Mouse (Mus musculus) kidney, adult 2 months (tissue): ENCODE data around the gene Bhlhe41.

ENCODE experiments used
- CTCF ChIP-seq: fragments of 200-500 bp; conservative IDR thresholded peaks from 2 replicates; pipeline ENCODE4 v1.5.1; 2011; ENCODE audit warnings: low read depth, mild to moderate bottlenecking, control low read depth, low read length, moderate library complexity, mixed read lengths; ENCODE audit not compliant: insufficient read depth, insufficient read length
- POLR2A ChIP-seq: fragments of 200-500 bp; IDR thresholded peaks from one replicate; pipeline ENCODE4 v1.6.1; 2011; ENCODE audit warnings: low read depth, low read length, control low read depth

GRCm38 (mm10) chr6:145850789-145851188 is 14.6 kb downstream of the Bhlhe41 start:
- TF ChIP-seq CTCF (no peak), POLR2A (no peak)
